Mouse (Mus musculus) hindbrain, embryonic 10.5 days (tissue): Measurements from ENCODE around the gene BC005537. TPM values are rescaled to one million over a fixed set of nuclear protein-coding genes. Genes with fewer than 3 reads are reported as not detected.

ENCODE experiments used
- DNase-seq: peaks from one replicate; pipeline ENCODE4 v3.0.0-alpha.2; 2017; ENCODE audit warnings: low spot score
- H3K27ac ChIP-seq: fragments of 300-500 bp; sonication (generic); 2 replicates; pipeline ENCODE4 v1.5.1; 2016; ENCODE audit warnings: mild to moderate bottlenecking, moderate library complexity
- H3K27me3 ChIP-seq: fragments of 300-500 bp; sonication (generic); 2 replicates; pipeline ENCODE4 v1.6.1; 2016; ENCODE audit warnings: mild to moderate bottlenecking; ENCODE audit not compliant: poor library complexity, insufficient read depth, severe bottlenecking
- H3K36me3 ChIP-seq: fragments of 300-500 bp; sonication (generic); 2 replicates; pipeline ENCODE4 v1.6.1; 2016; ENCODE audit warnings: mild to moderate bottlenecking, moderate library complexity
- H3K4me1 ChIP-seq: fragments of 300-500 bp; sonication (generic); replicated peaks from 2 replicates; pipeline ENCODE4 v1.6.1; 2016; ENCODE audit warnings: mild to moderate bottlenecking
- H3K4me3 ChIP-seq: fragments of 300-500 bp; sonication (generic); 2 replicates; pipeline ENCODE4 v1.5.1; 2016; ENCODE audit warnings: mild to moderate bottlenecking, moderate library complexity
- H3K9me3 ChIP-seq: fragments of 300-500 bp; sonication (generic); 2 replicates; pipeline ENCODE4 v1.6.1; 2016; ENCODE audit warnings: mild to moderate bottlenecking, moderate library complexity
- WGBS: fragments of 180-500 bp; shearing (Covaris S2); methylation state at CpG from one replicate; pipeline ENCODE4 v1.1.7; 2016; 5-methylcytosine and 5-hydroxymethylcytosine counted together
- polyA plus RNA-seq: library from polyadenylated mRNA; unstranded; fragments of >200 nt; fragmentation: Nextera tagmentation; extraction: Ambion mirVana; gene quantifications from 2 replicates; pipeline ENCODE4 v1.2.1, GENCODE M21; 2016

The BC005537 gene
- polyA plus RNA-seq, 1 experiment from 2014 or later = 10.9 TPM

- peaks cover 65% of the 10 kb centered on the region for H3K36me3 ChIP-seq
- DNase-seq = no peak
- H3K27me3 ChIP-seq = no peaks in the 10 kb centered on the region
Measured at GRCm38 (mm10) chr13:24806079-24806478, 4.6 kb downstream of the BC005537 start.

GRCm38 (mm10) chr13:24812521-24812920 is 11.1 kb downstream of the BC005537 start:
- no peak overlapping the region for H3K4me3 ChIP-seq
- peaks cover 94% of the 10 kb centered on the region for H3K36me3 ChIP-seq
- WGBS = 97% methylated on average over 2 of the region's 2 CpGs
- no peak for DNase-seq
- no peaks in the 10 kb centered on the region for H3K27me3 ChIP-seq
- H3K27ac ChIP-seq = no peak overlapping the region
- no peaks in the 10 kb centered on the region for H3K9me3 ChIP-seq
- H3K4me1 ChIP-seq = no peaks in the 10 kb centered on the region; the same call in 1 of the 2 replicates

More at GRCm38 (mm10) chr13:24806079-24806478, 4.6 kb downstream of the BC005537 start:
- Histone ChIP-seq H3K9me3 (no peaks in the 10 kb centered on the region), H3K4me1 (peaks cover 26% of the 10 kb centered on the region), H3K4me3 (no peak overlapping the region), H3K27ac (no peak overlapping the region)

- Histone ChIP-seq H3K36me3 (peaks cover 84% of the 10 kb centered on the region), H3K27ac (no peak overlapping the region), H3K27me3 (no peaks in the 10 kb centered on the region), H3K4me3 (no peak overlapping the region), H3K4me1 (no peaks in the 10 kb centered on the region; the same call in 1 of the 2 replicates), H3K9me3 (no peaks in the 10 kb centered on the region)
- 79% methylated on average over 1 of the region's 1 CpGs for WGBS
- DNase-seq = no peak
Measured at GRCm38 (mm10) chr13:24814616-24815015, 13.2 kb downstream of the BC005537 start.

GRCm38 (mm10) chr13:24816125-24817092 is 15.0 kb downstream of the BC005537 start:
- Histone ChIP-seq H3K27ac (no peak overlapping the region), H3K27me3 (no peaks in the 10 kb centered on the region), H3K36me3 (peaks cover 66% of the 10 kb centered on the region), H3K4me3 (no peak overlapping the region), H3K9me3 (no peaks in the 10 kb centered on the region), H3K4me1 (no peaks in the 10 kb centered on the region; the same call in 1 of the 2 replicates)
- DNase-seq = peak; percentile 21
- WGBS = 72% methylated on average over 4 of the region's 4 CpGs

GRCm38 (mm10) chr13:24819931-24820330 is 18.5 kb downstream of the BC005537 start:
- DNase-seq = no peak
- H3K27me3 ChIP-seq = no peaks in the 10 kb centered on the region
- no peaks in the 10 kb centered on the region; the same call in 1 of the 2 replicates for H3K4me1 ChIP-seq
- 90% methylated on average over 1 of the region's 1 CpGs for WGBS
- H3K4me3 ChIP-seq = no peak overlapping the region
- H3K36me3 ChIP-seq = peaks cover 32% of the 10 kb centered on the region
- no peak overlapping the region for H3K27ac ChIP-seq
- no peaks in the 10 kb centered on the region for H3K9me3 ChIP-seq

- Histone ChIP-seq H3K9me3 (no peaks in the 10 kb centered on the region), H3K27ac (no peak overlapping the region), H3K4me3 (no peak overlapping the region), H3K4me1 (no peaks in the 10 kb centered on the region), H3K36me3 (peaks cover 11% of the 10 kb centered on the region), H3K27me3 (no peaks in the 10 kb centered on the region)
- WGBS = 88% methylated on average over 16 of the region's 16 CpGs
- DNase-seq = no peak
Measured at GRCm38 (mm10) chr13:24822663-24823343, 21.3 kb downstream of the BC005537 start.

GRCm38 (mm10) chr13:24824647-24825046 is 23.2 kb downstream of the BC005537 start:
- no peaks in the 10 kb centered on the region for H3K9me3 ChIP-seq
- WGBS = 92% methylated on average over 4 of the region's 4 CpGs
- no peak overlapping the region for H3K27ac ChIP-seq

GRCm38 (mm10) chr13:24825587-24825986 is 24.1 kb downstream of the BC005537 start:
- H3K36me3 ChIP-seq = no peaks in the 10 kb centered on the region
- H3K9me3 ChIP-seq = no peaks in the 10 kb centered on the region
- no peak overlapping the region for H3K4me3 ChIP-seq
- peaks cover 2% of the 10 kb centered on the region for H3K4me1 ChIP-seq
- H3K27me3 ChIP-seq = no peaks in the 10 kb centered on the region
- no peak for DNase-seq
- 85% methylated on average over 4 of the region's 4 CpGs for WGBS
- H3K27ac ChIP-seq = no peak overlapping the region

More at GRCm38 (mm10) chr13:24824647-24825046, 23.2 kb downstream of the BC005537 start:
- no peaks in the 10 kb centered on the region for H3K36me3 ChIP-seq
- no peak overlapping the region for H3K4me3 ChIP-seq
- H3K4me1 ChIP-seq = no peaks in the 10 kb centered on the region
- DNase-seq = no peak
- H3K27me3 ChIP-seq = no peaks in the 10 kb centered on the region

GRCm38 (mm10) chr13:24826116-24826515 is 24.7 kb downstream of the BC005537 start:
- DNase-seq = no peak
- Histone ChIP-seq H3K27me3 (no peaks in the 10 kb centered on the region), H3K27ac (no peak overlapping the region), H3K4me1 (peaks cover 6% of the 10 kb centered on the region), H3K36me3 (no peaks in the 10 kb centered on the region), H3K4me3 (no peak overlapping the region), H3K9me3 (no peaks in the 10 kb centered on the region)
- WGBS = 89% methylated on average over 7 of the region's 7 CpGs

- no peaks in the 10 kb centered on the region for H3K9me3 ChIP-seq
- DNase-seq = peak; percentile 7
- H3K36me3 ChIP-seq = peaks cover 13% of the 10 kb centered on the region; the same call in 1 of the 2 replicates
- no peaks in the 10 kb centered on the region for H3K27me3 ChIP-seq
- H3K4me1 ChIP-seq = peaks cover 28% of the 10 kb centered on the region
- H3K4me3 ChIP-seq = peak overlapping the region; percentile 97
- H3K27ac ChIP-seq = peak overlapping the region; percentile 97
- 6% methylated on average over 20 of the region's 20 CpGs for WGBS
Measured at GRCm38 (mm10) chr13:24830756-24831352, 29.4 kb downstream of the BC005537 start.

GRCm38 (mm10) chr13:24831353-24832130 is 30.1 kb downstream of the BC005537 start, which contains the start of the genes Acot13 and Tdp2:
Acot13 (minus strand) TSS chr13:24831540.
Tdp2 (plus strand) TSS chr13:24831679.
- WGBS = under 1% methylated on average over 90 of the region's 90 CpGs
- peak within 1 kb of the TSS; percentile 97 for H3K27ac ChIP-seq
- H3K4me1 ChIP-seq = peaks cover 28% of the 10 kb centered on the region

More at GRCm38 (mm10) chr13:24831353-24832130, 30.1 kb downstream of the BC005537 start, which contains the start of the genes Acot13 and Tdp2:
- Histone ChIP-seq H3K36me3 (peaks cover 19% of the 10 kb centered on the region), H3K27me3 (no peaks in the 10 kb centered on the region), H3K4me3 (peak within 1 kb of the TSS; percentile 97), H3K9me3 (no peaks in the 10 kb centered on the region)
- peak; percentile 100 for DNase-seq
